Mouse (Mus musculus): ENCODE measurements at regions not wholly inside any gene's neighbourhood (a gene's known extent, or its start where the extent isn't known, plus 50 kb on each side); places are given as distances from the start of the nearest gene placed in this dataset.

DNA sequence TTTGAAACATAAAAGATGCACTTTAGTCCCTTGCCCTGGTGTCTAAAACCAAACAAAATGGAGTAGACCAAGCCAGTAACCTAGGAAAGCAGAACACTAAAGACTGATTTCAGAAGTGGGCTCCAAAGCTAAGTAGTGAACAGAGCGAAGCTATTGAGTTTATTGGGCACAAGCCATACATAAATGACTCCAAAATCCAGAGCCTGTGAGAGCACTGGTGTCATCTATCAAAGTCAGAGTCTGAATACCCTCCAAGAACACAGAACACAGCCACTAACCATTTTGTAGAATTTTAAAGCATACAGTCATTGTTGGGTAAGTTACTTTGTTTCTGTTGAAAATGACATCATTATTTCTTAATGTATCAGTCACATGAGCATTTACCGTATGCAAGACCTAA, 175.0 kb upstream of the Lrig3 start:
- DNase-seq (ENCODE audit: low read depth), result no peak

DNA sequence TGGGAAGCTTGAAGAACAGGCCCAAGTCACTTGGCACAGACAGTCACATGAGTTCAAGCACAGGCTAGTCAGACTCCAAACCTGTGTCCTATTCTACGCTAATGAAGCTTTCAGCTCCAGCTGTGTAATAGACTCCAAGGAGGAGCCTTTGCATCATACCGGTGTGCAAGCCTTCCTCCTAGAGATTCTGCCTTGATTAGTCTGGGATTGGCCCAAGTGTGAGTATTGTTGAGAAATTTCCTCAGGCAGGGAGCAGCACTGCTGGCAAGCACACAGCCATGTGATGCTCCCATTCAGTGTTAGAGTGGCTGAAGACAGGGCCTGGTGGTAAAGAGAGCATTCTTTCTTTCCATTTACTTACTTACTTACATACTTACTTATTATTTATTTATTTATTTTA, 171.5 kb upstream of the Lrig3 start:
- DNase-seq (ENCODE audit: low read depth), result peak; percentile 90

DNA sequence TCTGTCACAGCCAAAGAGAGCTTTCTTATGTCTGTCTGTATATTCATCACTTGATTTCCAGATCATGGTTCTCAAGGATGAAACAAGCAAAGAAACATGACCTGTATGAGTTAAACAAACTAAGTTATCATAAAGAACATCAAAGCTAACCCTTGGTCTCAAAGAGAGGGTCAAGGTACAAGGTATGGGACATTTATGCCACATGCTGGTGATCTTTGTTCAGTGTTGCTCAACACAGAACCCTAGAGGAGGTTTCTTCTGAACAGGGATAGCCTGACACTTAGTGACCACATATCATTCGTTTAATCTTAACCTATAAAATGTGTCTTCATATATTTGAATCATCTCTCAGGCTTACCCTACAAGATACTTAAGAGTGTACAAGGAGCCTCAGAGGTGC, 170.6 kb upstream of the Lrig3 start:
- no peak for DNase-seq (ENCODE audit: low read depth)

DNA sequence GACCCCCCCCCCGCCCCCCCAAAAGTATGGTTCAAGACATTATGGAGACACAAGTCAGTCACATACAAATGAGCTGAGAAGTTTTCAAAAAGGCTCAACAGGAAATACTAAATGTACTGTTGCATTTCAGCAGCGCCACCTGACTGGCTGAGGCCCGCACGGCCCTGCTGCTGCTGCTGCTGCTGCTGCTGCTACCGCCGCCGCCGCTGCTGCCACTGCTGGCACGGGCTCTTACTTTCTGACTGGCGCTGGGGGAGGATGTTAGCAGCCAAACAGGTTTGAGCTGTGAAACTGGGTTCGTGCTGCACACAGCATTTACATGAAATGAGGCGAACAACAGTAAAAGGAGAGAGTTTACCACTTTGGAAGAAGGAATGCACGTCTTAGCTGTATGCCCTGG, 167.3 kb upstream of the Lrig3 start:
- peak; percentile 37 for DNase-seq (ENCODE audit: low read depth)

DNA sequence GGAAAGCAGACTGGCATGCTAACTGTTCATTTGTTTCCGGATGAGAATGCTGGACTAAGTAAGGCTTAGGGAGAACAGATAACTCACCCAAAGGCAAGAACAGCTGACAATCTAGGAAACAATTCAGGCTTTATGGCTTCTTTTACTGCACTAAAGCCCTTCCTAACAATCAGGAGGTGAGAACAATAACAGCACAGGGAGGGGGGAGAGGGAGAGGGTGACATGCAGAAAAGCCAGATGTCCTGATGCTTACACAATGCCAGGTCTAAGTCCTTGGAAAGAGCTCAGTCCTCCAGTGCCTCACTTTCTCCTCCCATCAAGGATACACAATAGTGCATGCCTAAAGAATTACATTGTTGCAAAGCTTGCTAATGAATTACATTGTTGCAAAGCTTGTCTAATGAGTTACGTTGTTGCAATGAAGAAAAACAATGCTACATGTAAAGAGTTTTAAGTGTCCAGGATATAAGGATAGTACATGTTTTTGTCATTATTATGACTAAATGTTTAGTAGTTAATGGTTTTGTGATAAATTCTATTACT, 165.3 kb upstream of the Lrig3 start:
- DNase-seq (ENCODE audit: low read depth), result peak; percentile 88

DNA sequence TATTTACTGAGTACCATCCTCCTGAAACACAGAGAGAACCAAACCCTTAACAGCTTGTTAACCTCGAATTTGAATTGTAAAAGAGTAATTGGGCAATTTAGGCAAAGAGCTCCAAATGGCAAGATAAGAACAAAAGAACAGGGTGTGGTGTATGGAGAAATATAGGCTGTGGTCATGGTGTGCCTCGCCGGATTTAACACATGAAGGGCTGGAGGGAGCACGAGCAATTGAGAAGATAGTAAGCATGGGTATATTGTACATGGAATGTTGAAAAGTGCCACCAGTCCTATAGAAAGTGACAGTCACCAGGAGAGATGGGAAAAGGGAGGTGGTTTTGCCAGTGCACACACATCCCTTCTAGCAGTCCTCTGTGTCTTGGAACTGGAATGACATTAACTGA, 164.5 kb upstream of the Lrig3 start:
- peak; percentile 34 for DNase-seq (ENCODE audit: low read depth)

DNA sequence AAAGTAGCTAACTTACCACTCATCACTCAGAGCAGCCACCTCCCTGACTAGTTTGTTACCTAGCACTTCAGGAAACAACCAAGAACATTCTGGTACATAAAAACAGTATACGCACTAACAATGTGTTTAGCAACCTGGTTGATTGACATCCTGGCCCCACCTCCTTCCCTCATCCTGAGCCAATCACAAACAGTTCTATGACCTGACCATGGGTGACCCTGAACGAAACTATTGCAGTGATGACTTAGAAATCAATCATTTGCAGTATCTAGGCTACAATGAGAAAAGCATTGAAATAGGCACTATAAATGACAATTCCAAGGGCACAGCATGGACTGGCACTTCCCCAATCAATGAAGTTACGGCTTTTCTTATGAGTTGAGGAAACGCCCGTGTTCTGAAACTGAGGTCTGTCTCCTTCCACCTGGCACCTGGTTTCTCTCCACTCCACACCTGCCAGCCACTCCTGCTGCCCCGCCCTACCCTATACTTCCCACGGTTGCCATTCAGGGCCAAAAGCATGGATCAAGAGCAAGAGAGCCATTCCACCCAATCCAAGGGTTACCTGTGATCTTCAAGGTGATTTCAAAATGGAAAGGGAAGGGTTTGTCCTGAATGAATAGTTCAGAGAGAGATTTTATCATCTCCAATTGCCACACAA, 162.9 kb upstream of the Lrig3 start:
- peak; percentile 72 for DNase-seq (ENCODE audit: low read depth)

DNA sequence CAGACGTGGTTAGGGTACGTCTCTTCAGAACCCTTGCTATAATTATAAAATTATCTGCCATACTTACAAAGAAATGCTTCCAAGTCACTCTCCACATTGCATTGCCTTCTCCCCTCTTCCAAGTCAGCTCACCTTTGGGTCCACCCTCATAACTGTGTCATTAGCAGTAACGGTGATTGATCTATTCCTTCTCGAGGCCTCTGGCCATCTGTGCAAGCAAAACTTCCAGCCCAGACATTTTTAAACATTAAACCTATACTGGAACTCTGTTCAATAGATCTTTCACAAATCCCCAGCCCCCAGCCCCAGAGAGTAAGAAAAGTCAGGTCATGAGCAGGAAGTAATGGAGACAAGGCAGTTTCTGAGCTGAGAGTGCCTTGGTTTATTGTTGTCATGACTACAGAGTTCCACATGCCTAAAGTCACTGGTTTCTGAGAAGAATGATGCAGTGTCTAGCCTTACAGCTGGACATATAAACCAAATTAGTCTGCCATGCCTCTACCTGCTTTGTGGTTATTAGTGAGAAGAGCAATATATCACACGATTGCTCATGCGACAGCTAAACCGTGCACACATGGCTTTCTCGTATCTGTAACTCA, 156.1 kb upstream of the Lrig3 start:
- no peak for DNase-seq (ENCODE audit: low read depth)

DNA sequence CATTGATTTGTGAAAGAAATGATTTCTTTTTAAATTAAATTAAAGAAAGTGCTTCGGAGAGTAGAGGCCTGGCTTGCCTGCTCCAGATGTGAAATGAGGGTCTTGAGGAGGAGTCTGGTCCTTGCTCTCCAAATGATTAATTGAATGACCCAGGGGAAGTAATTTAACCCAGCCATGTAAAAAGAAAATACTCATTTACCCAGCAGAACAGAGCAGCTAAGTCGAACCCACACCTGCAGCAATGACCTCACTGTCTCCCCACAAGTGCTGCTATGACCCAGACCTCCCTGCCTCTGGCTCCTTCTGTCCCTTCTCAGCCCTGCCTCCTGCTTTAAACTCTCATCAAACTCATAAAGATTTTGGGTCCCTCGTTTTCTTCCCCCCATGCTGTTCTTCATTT, 155.4 kb upstream of the Lrig3 start:
- no peak for DNase-seq (ENCODE audit: low read depth)

DNA sequence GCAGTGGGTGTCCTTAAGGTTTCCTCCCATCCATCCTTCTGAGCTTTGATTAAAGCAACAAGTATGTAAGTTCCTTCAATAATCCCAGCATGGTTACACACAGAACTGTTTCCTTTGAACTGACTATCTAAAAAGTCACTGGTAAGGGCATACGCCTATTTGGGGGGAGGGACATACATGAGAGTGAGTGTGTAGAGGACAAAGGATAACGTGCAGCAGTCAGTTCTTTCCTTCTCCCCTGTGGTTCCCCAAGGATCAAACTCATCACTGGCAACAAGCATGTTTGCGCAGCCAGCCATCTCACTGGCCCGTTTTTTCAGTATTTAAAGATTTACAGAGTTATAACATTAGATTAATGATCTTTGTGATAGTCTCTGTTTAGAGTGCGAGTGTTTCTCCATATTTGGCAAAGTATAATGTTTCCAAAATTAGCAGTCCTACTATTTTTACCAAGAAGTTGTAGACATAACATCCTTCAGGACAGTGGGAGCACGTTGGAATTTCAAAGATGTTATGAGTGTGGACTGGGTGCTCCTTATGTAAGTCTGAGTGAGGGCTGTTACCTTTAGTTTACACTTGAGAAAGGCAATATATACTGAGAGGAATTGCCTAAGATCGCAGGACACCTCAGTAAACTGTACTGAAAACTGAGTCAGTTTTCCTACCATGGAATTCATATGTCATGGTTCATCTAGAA, 151.6 kb upstream of the Lrig3 start:
- DNase-seq (ENCODE audit: low read depth), result no peak

DNA sequence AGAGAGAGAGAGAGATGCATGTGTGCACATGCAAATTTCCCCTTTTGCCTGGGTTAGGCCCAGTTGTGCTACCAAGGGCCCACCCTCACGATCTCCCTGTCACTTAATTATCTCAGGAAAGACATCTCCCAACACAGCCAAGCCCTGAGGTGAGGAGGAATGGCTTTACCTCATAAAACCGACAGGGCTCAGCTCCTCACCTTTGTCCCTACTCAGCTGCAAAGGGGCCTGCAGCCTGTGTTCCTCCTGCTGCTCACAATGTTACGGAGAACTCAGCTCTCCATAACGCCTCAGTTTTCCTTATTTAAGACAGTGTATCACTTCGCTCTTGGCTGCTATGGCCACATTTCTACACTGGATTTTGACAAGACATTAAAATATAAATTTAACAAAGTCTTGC, 133.8 kb upstream of the Lrig3 start:
- DNase-seq (ENCODE audit: low read depth), result no peak

DNA sequence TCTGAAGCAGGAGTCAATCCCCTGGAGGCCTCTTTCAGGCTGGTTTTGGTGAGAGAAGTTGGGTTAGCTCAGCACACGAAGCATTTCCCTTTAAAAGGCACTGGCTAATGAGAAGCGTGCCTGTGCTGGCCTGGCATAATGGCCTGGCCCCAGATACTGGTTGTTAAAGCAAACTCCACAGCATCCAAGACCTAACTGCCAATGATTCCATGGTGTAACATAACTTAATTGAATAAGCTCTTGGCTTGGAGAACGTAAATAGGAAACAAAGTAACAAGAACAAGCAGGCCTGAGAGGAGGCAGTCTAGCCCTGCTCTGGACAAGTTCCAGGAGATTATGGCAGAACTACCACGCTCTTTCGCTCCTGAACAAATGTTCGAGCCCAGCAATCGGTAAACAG, 133.2 kb upstream of the Lrig3 start:
- peak; percentile 84 for DNase-seq (ENCODE audit: low read depth)

DNA sequence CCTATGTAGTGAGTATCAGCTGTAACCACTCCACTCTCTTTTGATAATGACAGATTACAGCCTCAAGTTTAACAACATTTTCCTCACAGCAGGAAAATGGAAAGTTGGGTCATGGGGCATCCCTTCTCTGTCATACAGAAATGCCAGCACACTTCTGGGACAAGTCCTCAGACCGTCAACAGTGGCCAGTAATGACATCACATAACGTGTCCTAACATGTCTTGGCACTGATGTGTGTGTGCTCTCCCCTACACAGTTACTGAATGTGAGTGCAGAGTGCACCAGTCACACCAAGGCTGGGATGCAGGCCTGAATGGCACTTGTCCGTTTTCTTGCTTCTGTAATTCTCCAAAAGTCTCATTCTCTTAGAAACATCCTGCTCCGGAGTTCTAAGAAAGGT, 132.0 kb upstream of the Lrig3 start:
- no peak for DNase-seq (ENCODE audit: low read depth)

DNA sequence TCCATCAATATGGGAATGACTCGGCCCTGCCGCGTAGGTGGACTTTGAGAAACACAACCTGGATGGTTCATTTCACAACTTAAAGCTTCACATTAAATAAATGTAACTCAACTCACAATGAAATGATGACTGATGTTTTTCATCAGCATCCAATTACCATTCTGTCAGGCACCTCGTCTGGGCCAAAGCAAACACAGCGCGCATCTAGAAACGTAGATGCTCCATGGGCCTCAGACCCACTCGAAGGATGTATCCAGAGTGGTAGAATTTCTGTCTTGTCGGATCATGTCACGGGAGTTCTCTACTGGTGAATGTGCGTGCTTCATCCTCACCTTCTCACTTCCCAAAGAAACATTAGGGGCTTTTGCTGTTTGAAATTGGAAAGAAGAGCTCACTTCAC, 127.0 kb upstream of the Lrig3 start:
- DNase-seq (ENCODE audit: low read depth), result no peak

DNA sequence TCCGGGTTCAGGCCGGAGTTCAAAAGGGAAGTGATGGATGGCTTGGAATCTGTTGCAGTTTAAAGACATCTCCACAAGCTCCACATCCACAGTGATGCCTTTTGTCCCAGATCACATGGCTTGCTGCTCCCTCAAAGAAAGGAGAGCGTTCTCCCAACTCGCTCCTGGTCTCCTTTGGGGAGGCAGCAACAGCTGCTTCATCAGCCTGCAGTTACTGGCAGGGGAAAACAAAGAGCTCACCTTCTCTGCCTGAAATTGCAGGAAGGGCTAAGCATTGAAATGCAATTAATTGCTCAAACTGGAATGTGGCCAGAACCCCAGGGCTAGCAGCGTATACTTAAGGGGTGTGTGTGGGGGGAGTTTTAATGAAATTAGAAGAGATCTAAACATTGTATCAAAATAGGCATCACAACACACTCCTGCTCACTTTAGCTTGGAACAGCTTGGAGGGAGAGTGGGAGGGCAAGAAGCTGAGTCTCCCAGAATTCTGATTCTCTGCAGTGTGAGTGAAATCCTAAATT, 126.3 kb upstream of the Lrig3 start:
- no peak for DNase-seq (ENCODE audit: low read depth)

DNA sequence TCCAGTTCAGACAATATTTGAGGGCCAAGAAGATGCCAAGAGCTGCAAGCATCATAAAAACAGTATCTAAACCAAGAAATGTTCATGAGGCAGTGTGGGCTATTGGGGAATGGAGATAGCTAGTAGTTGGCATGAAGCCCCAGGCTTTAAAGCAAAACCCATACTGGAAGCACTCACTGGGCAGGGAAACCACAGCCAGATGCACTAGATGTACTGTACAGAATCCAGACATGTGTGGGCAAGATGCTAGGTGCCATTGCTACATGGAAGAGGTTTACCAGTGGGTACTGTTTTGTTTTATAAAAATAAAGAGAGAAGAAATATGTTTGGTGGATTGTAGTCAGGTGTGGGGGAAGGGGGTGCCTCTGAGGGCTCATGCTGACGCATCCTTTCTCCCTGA, 125.6 kb upstream of the Lrig3 start:
- no peak for DNase-seq (ENCODE audit: low read depth)

DNA sequence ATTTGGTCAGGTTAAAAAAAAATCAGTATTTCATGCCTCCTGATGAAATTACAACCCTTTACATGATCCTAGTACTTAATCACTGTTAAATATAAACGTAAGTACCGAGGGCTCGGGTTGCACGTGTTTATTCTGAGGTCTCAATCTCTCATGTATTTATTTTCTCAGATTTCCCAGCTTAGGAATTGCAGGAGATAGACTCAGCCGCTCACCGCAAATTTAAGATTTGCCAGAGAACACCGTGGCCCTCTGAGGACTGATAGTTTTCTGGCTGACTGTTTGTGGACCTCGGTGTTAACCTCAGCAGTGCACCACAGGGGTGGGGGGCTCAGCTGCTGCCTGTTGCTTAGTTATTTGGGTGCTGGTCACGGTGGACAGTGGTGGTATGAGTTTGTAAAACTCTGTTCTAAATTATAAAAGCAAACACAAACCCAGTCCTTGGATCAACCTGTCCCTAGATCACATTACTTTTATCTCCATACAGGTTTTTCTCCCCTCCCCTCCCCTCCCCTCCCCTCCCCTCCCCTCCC, 121.6 kb upstream of the Lrig3 start:
- DNase-seq (ENCODE audit: low read depth), result no peak

DNA sequence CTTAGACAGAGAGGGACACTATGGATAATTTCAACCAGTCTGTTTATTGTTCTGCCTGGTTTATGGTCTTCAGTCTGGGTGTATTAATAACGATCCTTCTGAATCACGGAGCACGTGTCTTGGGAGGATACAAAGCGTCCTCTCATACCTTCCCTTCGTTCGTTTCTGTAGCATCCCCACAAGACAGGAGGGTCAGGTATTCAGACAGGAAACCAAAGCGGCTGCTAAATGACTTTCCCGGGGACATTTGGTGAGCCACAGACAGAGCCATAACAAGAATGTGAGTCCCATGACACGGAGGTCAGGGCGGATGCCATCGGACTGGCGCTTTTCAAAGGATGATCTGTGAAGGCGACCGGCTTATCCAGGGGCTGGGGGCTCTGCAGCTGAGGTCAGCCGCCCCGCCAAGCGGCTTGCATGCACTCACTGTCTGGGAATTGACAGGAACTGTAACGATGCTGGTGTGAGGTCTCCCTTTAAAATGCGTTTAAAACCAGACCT, 120.9 kb upstream of the Lrig3 start:
- no peak for DNase-seq (ENCODE audit: low read depth)

DNA sequence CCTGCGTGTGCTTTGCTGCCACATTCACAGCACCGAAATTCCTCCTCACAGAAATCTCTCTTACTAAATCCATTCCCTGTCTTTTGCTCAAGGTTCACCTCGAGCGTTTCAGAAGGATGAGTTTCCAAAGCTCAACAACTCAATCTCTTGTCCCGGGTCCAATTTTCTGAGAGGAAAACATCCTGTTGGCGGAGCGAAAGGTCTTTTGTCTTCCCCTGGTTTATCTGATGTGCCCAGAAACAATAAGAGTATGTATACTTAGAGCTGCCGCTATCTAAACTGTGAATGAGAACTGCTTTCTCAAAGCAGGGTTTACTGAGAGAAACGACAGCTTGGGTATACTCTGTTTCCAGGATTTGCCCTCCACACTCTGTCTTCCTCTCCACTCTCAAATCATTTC, 115.6 kb upstream of the Lrig3 start:
- DNase-seq (ENCODE audit: low read depth), result no peak

DNA sequence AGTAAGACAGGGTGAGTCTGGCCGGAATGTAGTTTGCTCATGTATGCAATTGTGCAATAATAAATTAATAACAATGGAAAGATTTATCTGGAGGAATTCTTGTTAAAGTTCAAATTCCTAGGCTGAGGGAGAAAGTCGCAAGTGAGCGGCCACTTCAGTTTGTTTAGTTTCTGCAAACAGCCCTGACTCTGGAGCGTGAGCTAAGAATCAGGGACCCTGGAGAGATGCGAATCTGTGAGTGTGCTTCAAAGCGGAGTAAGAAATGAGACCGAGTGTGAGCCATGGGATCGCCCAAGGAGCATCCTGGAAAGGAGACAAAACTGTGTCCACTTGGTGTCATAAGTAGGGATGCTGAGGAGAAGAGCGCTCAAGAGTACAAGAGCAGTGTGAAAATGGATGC, 104.2 kb upstream of the Lrig3 start:
- DNase-seq (ENCODE audit: low read depth), result no peak

DNA sequence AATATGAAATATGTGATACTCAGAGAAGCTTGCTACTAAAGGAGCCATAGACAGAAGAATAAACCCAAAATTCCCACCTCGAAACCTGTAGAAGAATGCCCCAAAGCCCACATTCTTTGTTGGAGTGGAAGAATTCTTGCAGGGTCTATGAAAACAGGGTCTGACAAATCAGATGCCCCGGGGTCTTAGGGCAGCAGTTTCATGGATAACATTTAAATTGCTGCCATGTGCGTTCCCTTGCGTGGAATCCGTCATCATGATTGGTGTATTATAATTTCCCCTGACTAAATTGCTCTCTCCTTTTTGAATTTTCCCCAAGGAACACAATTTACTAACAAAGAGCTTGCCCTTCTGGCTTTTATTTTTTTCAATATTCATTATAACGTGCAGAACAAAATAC, 99.6 kb upstream of the Lrig3 start:
- DNase-seq (ENCODE audit: low read depth), result no peak

DNA sequence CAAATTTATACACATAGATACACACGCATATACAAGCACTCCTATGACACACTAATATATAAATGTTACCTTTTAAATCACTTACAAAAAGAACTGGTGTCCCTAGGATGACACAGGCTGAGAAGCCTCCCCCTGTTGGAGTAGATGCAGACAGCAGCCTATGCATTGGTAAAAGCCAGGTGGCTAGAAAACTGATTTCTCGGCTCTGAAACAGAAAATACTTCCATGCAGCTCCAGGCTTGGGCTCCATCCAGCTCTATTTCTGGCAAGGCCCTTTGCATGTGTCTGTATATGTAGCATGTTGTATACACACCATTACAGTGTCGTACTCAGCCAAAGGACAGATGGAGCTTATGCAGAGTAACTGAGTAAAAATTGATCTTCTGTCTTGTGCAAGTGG, 81.4 kb upstream of the Lrig3 start:
- no peak for DNase-seq (ENCODE audit: low read depth)

DNA sequence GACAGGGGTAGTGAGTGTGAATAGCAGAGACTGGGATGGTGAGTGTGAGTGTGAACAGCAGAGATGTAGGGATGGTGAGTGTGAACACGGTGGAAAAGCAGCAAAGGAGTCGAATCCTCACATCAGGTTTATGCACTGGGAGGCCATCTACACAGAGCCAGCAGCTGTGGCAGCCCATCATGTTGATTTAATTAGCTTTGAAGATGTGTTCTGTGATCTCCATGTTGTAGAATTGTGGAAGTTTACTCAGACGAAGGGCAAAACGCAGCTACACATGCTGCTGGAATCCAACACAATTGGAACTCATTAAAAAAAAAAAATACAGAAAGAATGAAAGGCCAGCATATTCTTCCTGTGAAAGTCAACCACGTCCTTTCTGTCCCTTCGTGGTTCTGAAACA, 80.2 kb upstream of the Lrig3 start:
- no peak for DNase-seq (ENCODE audit: low read depth)
